Mouse (Mus musculus) kidney, adult 2 months (tissue): ENCODE data around the gene B4gat1. TPM values are rescaled to one million over a fixed set of nuclear protein-coding genes. Genes with fewer than 3 reads are reported as not detected.

Source experiments
- DNase-seq: peaks from one replicate; pipeline ENCODE4 v3.0.0; 2021
- H3K27ac ChIP-seq: fragments of 200-500 bp; 2 replicates; pipeline ENCODE4 v1.5.1; 2012; ENCODE audit warnings: low read depth, low read length, control low read depth, inconsistent platforms; ENCODE audit not compliant: insufficient read depth
- H3K27me3 ChIP-seq: fragments of 200-500 bp; replicated peaks from 2 replicates; pipeline ENCODE4 v1.6.1; 2012; ENCODE audit warnings: mild to moderate bottlenecking, moderate library complexity, low read length, inconsistent platforms; ENCODE audit not compliant: control insufficient read depth, insufficient read depth
- H3K36me3 ChIP-seq: fragments of 200-500 bp; 2 replicates; pipeline ENCODE4 v1.6.1; 2012; ENCODE audit warnings: mild to moderate bottlenecking, moderate library complexity, low read length, inconsistent platforms; ENCODE audit not compliant: control insufficient read depth, insufficient read depth
- H3K4me1 ChIP-seq: fragments of 200-500 bp; 2 replicates; pipeline ENCODE4 v1.6.1; 2011; ENCODE audit warnings: low read length; ENCODE audit not compliant: control insufficient read depth, insufficient read depth
- H3K4me3 ChIP-seq: fragments of 200-500 bp; 2 replicates; pipeline ENCODE4 v1.5.1; 2011; ENCODE audit warnings: mild to moderate bottlenecking, low read depth, low read length, control low read depth; ENCODE audit not compliant: insufficient read depth
- CTCF ChIP-seq: fragments of 200-500 bp; conservative IDR thresholded peaks from 2 replicates; pipeline ENCODE4 v1.5.1; 2011; ENCODE audit warnings: low read depth, mild to moderate bottlenecking, control low read depth, low read length, moderate library complexity, mixed read lengths; ENCODE audit not compliant: insufficient read depth, insufficient read length
- POLR2A ChIP-seq: fragments of 200-500 bp; IDR thresholded peaks from one replicate; pipeline ENCODE4 v1.6.1; 2011; ENCODE audit warnings: low read depth, low read length, control low read depth
- WGBS: fragments of 180-500 bp; shearing (Covaris S2); methylation state at CpG from one replicate; pipeline ENCODE4 v1.1.7; 2018; 5-methylcytosine and 5-hydroxymethylcytosine counted together
- polyA plus RNA-seq: library from polyadenylated mRNA; depleted of rRNA; stranded (reverse); fragments of >200 nt; gene quantifications from 2 replicates; pipeline ENCODE4 v1.2.3, GENCODE M21; 2012

Gene B4gat1
- polyA plus RNA-seq, 1 experiment: 45.0 TPM

GRCm38 (mm10) chr19:5073028-5073427 is 34.4 kb downstream of the B4gat1 start:
- Histone ChIP-seq H3K36me3 (no peaks in the 10 kb centered on the region), H3K27ac (no peak overlapping the region), H3K27me3 (no peaks in the 10 kb centered on the region), H3K4me3 (peak overlapping the region; percentile 54), H3K4me1 (no peaks in the 10 kb centered on the region)
- TF ChIP-seq CTCF (peak; percentile 68), POLR2A (no peak)
- 1% methylated on average over 15 of the region's 15 CpGs for WGBS
- DNase-seq: peak; percentile 61

DNA sequence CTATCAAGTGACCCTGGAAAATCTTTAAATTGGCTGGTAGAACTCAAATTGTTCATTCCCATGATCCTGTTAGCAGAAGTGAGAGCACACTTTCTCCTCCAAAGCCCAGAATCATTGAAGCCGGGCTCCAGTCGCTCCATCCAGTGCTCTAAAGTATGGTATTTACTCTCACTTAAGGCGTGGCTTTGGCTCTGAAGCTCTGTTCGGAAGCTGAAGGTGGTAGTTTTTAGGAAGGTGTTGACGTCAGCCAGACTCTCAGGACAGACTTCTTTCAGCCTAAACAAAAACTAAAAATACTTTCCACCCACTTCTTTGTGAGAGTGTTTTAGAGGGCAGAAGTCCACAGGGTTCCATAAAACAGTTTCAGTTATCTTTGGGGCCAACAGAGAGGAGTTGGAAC is 34.9 kb downstream of the B4gat1 start:
- 38% methylated on average over 5 of the region's 5 CpGs for WGBS
- no peak for TF ChIP-seq CTCF
- TF ChIP-seq POLR2A: no peak
- Histone ChIP-seq H3K27ac (no peak overlapping the region), H3K27me3 (no peaks in the 10 kb centered on the region), H3K4me3 (no peak overlapping the region), H3K36me3 (no peaks in the 10 kb centered on the region), H3K4me1 (no peaks in the 10 kb centered on the region)
- DNase-seq: no peak

DNA sequence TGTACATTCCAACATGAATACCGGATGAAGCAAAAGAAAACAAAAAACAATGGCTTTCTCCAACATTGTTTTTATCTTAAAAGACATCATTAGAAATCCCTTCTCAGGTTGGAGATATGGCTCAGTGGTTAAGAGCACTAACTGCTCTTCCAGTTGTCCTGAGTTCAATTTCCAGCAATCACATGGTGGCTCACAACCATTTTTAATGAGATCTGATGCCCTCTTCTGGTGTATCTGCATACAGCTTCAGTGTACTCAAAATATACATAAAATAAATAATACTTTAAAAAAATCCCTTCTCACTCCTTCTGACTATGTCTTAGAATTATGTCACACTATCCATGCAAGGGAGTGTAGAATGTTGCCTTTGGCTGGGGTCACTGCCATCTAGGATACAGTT is 40.7 kb downstream of the B4gat1 start:
- no peak overlapping the region for H3K4me3 ChIP-seq
- no peaks in the 10 kb centered on the region for H3K4me1 ChIP-seq
- DNase-seq: no peak
- H3K36me3 ChIP-seq: no peaks in the 10 kb centered on the region
- no peak for TF ChIP-seq POLR2A
- TF ChIP-seq CTCF: no peak
- no peaks in the 10 kb centered on the region for H3K27me3 ChIP-seq
- no peak overlapping the region for H3K27ac ChIP-seq
- 98% methylated on average over 1 of the region's 1 CpGs for WGBS

GRCm38 (mm10) chr19:5082005-5082404 is 43.4 kb downstream of the B4gat1 start:
- no peaks in the 10 kb centered on the region for H3K27me3 ChIP-seq
- H3K36me3 ChIP-seq: no peaks in the 10 kb centered on the region
- no peak overlapping the region for H3K4me3 ChIP-seq
- no peak overlapping the region for H3K27ac ChIP-seq
- no peak for DNase-seq
- 0 out of 2 replicates have a peak, but pooled peaks cover 3% of the 10 kb centered on the region for H3K4me1 ChIP-seq
- TF ChIP-seq CTCF: no peak
- TF ChIP-seq POLR2A: no peak
- WGBS: 54% methylated on average over 18 of the region's 18 CpGs

DNA sequence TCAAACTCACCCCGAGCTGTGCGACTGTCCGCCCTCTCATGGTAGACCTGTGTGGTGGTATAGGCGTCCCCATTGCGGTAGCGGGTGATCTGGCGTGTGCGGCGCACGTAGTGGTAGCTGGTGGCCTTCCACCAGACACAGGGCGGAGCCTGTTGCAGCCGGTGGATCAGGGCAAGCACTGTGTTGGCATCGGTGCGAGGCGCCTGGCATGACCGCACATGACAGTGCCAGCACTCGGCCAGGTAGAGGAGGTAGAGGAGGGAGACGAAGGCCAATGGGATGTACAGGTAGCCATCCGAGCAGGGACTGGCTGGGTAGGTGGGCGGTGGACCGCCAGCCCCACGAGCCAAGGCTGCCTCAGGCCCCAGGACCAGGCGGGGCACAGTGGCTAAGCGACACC is 44.0 kb downstream of the B4gat1 start:
- WGBS: 67% methylated on average over 24 of the region's 24 CpGs
- Histone ChIP-seq H3K4me3 (no peak overlapping the region), H3K27me3 (no peaks in the 10 kb centered on the region), H3K4me1 (peaks cover 7% of the 10 kb centered on the region; the same call in 1 of the 2 replicates), H3K36me3 (no peaks in the 10 kb centered on the region), H3K27ac (no peak overlapping the region)
- no peak for DNase-seq
- TF ChIP-seq CTCF: no peak

GRCm38 (mm10) chr19:5083961-5084833 is 45.6 kb downstream of the B4gat1 start:
- no peak overlapping the region for H3K4me3 ChIP-seq
- H3K27me3 ChIP-seq: no peaks in the 10 kb centered on the region
- no peaks in the 10 kb centered on the region for H3K36me3 ChIP-seq
- no peak overlapping the region for H3K27ac ChIP-seq
- WGBS: 67% methylated on average over 3 of the region's 3 CpGs
- DNase-seq: no peak
- H3K4me1 ChIP-seq: peaks cover 11% of the 10 kb centered on the region
- TF ChIP-seq POLR2A (no peak), CTCF (no peak)

- DNase-seq: no peak
- no peaks in the 10 kb centered on the region for H3K36me3 ChIP-seq
- peak overlapping the region; percentile 55 for H3K4me3 ChIP-seq
- H3K4me1 ChIP-seq: peaks cover 13% of the 10 kb centered on the region
- no peak overlapping the region for H3K27ac ChIP-seq
- no peaks in the 10 kb centered on the region for H3K27me3 ChIP-seq
- WGBS: 5% methylated on average over 15 of the region's 15 CpGs
- no peak for TF ChIP-seq CTCF
- no peak for TF ChIP-seq POLR2A
Observed at GRCm38 (mm10) chr19:5084834-5085144, 46.2 kb downstream of the B4gat1 start.
